Mouse (Mus musculus): ENCODE measurements at regions not wholly inside any gene's neighbourhood (a gene's known extent, or its start where the extent isn't known, plus 50 kb on each side); places are given as distances from the start of the nearest gene placed in this dataset.

- no peak overlapping the region for H3K4me2 ChIP-seq (replicated peaks; ENCODE audit: low read depth, low read length)
- no peak overlapping the region for H3K4me3 ChIP-seq (ENCODE audit: low read depth, low read length)
- no peaks in the 10 kb centered on the region for H3K36me3 ChIP-seq (ENCODE audit: control insufficient read depth, insufficient read depth, low read length)
- H3K27ac ChIP-seq (ENCODE audit: low read length) = no peak overlapping the region
- no peaks in the 10 kb centered on the region for H3K9me3 ChIP-seq (ENCODE audit: control insufficient read depth, low read depth, low read length)
- H3K27me3 ChIP-seq (ENCODE audit: control insufficient read depth, insufficient read depth, low read length) = no peaks in the 10 kb centered on the region
- WGBS = 31% methylated on average over 7 of the region's 7 CpGs
- no peak for ATAC-seq (ENCODE audit: insufficient number of reproducible peaks, insufficient read depth, low FRiP score, low read depth)
- peaks cover 6% of the 10 kb centered on the region; the same call in 1 of the 2 replicates for H3K4me1 ChIP-seq (ENCODE audit: control insufficient read depth, insufficient read depth, low read length)
- H3K9ac ChIP-seq (replicated peaks; ENCODE audit: low read depth, low read length) = no peak overlapping the region
Measured at GRCm38 (mm10) chr2:128217784-128218467, 92.1 kb downstream of the Bcl2l11 start.

GRCm38 (mm10) chr2:128218961-128219360 lies 93.1 kb downstream of the Bcl2l11 start:
- no peak overlapping the region for H3K4me3 ChIP-seq (ENCODE audit: low read depth, low read length)
- H3K4me1 ChIP-seq (ENCODE audit: control insufficient read depth, insufficient read depth, low read length) = peaks cover 6% of the 10 kb centered on the region; the same call in 1 of the 2 replicates
- H3K9ac ChIP-seq (replicated peaks; ENCODE audit: low read depth, low read length) = no peak overlapping the region
- no peaks in the 10 kb centered on the region for H3K27me3 ChIP-seq (ENCODE audit: control insufficient read depth, insufficient read depth, low read length)
- H3K4me2 ChIP-seq (replicated peaks; ENCODE audit: low read depth, low read length) = no peak overlapping the region
- WGBS = 64% methylated on average over 4 of the region's 4 CpGs
- no peaks in the 10 kb centered on the region for H3K9me3 ChIP-seq (ENCODE audit: control insufficient read depth, low read depth, low read length)
- H3K27ac ChIP-seq (ENCODE audit: low read length) = no peak overlapping the region
- H3K36me3 ChIP-seq (ENCODE audit: control insufficient read depth, insufficient read depth, low read length) = no peaks in the 10 kb centered on the region
- no peak for ATAC-seq (ENCODE audit: insufficient number of reproducible peaks, insufficient read depth, low FRiP score, low read depth)

GRCm38 (mm10) chr2:128221055-128221454 lies 95.2 kb downstream of the Bcl2l11 start:
- ATAC-seq (ENCODE audit: insufficient number of reproducible peaks, insufficient read depth, low FRiP score, low read depth) = no peak
- WGBS = 75% methylated on average over 1 of the region's 1 CpGs
- H3K4me2 ChIP-seq (replicated peaks; ENCODE audit: low read depth, low read length) = no peak overlapping the region
- H3K27ac ChIP-seq (ENCODE audit: low read length) = no peak overlapping the region
- peaks cover 6% of the 10 kb centered on the region; the same call in 1 of the 2 replicates for H3K4me1 ChIP-seq (ENCODE audit: control insufficient read depth, insufficient read depth, low read length)
- H3K9ac ChIP-seq (replicated peaks; ENCODE audit: low read depth, low read length) = no peak overlapping the region
- no peaks in the 10 kb centered on the region for H3K36me3 ChIP-seq (ENCODE audit: control insufficient read depth, insufficient read depth, low read length)
- H3K9me3 ChIP-seq (ENCODE audit: control insufficient read depth, low read depth, low read length) = no peaks in the 10 kb centered on the region
- H3K4me3 ChIP-seq (ENCODE audit: low read depth, low read length) = no peak overlapping the region
- no peaks in the 10 kb centered on the region for H3K27me3 ChIP-seq (ENCODE audit: control insufficient read depth, insufficient read depth, low read length)

- no peak overlapping the region for H3K27ac ChIP-seq (ENCODE audit: low read length)
- ATAC-seq (ENCODE audit: insufficient number of reproducible peaks, insufficient read depth, low FRiP score, low read depth) = no peak
- no peaks in the 10 kb centered on the region for H3K27me3 ChIP-seq (ENCODE audit: control insufficient read depth, insufficient read depth, low read length)
- no peak overlapping the region for H3K4me2 ChIP-seq (replicated peaks; ENCODE audit: low read depth, low read length)
- H3K36me3 ChIP-seq (ENCODE audit: control insufficient read depth, insufficient read depth, low read length) = no peaks in the 10 kb centered on the region
- WGBS = 92% methylated on average over 4 of the region's 4 CpGs
- peaks cover 6% of the 10 kb centered on the region; the same call in 1 of the 2 replicates for H3K4me1 ChIP-seq (ENCODE audit: control insufficient read depth, insufficient read depth, low read length)
- H3K9ac ChIP-seq (replicated peaks; ENCODE audit: low read depth, low read length) = no peak overlapping the region
- H3K9me3 ChIP-seq (ENCODE audit: control insufficient read depth, low read depth, low read length) = no peaks in the 10 kb centered on the region
- no peak overlapping the region for H3K4me3 ChIP-seq (ENCODE audit: low read depth, low read length)
Measured at GRCm38 (mm10) chr2:128221657-128222056, 95.8 kb downstream of the Bcl2l11 start.

- ATAC-seq (ENCODE audit: insufficient number of reproducible peaks, insufficient read depth, low FRiP score, low read depth) = no peak
- Histone ChIP-seq H3K27ac (ENCODE audit: low read length) (no peak overlapping the region), H3K27me3 (ENCODE audit: control insufficient read depth, insufficient read depth, low read length) (no peaks in the 10 kb centered on the region), H3K9ac (replicated peaks; ENCODE audit: low read depth, low read length) (no peak overlapping the region), H3K4me1 (ENCODE audit: control insufficient read depth, insufficient read depth, low read length) (no peaks in the 10 kb centered on the region), H3K9me3 (ENCODE audit: control insufficient read depth, low read depth, low read length) (no peaks in the 10 kb centered on the region), H3K4me2 (replicated peaks; ENCODE audit: low read depth, low read length) (no peak overlapping the region), H3K36me3 (ENCODE audit: control insufficient read depth, insufficient read depth, low read length) (no peaks in the 10 kb centered on the region), H3K4me3 (ENCODE audit: low read depth, low read length) (no peak overlapping the region)
- 93% methylated on average over 9 of the region's 9 CpGs for WGBS
Measured at GRCm38 (mm10) chr2:128226465-128227047, 100.7 kb downstream of the Bcl2l11 start.

- Histone ChIP-seq H3K4me1 (ENCODE audit: control insufficient read depth, insufficient read depth, low read length) (no peaks in the 10 kb centered on the region), H3K9ac (replicated peaks; ENCODE audit: low read depth, low read length) (no peak overlapping the region), H3K36me3 (ENCODE audit: control insufficient read depth, insufficient read depth, low read length) (no peaks in the 10 kb centered on the region), H3K9me3 (ENCODE audit: control insufficient read depth, low read depth, low read length) (no peaks in the 10 kb centered on the region), H3K27me3 (ENCODE audit: control insufficient read depth, insufficient read depth, low read length) (no peaks in the 10 kb centered on the region), H3K4me3 (ENCODE audit: low read depth, low read length) (no peak overlapping the region), H3K27ac (ENCODE audit: low read length) (no peak overlapping the region), H3K4me2 (replicated peaks; ENCODE audit: low read depth, low read length) (no peak overlapping the region)
- ATAC-seq (ENCODE audit: insufficient number of reproducible peaks, insufficient read depth, low FRiP score, low read depth) = no peak
- 87% methylated on average over 4 of the region's 4 CpGs for WGBS
Measured at GRCm38 (mm10) chr2:128229730-128230129, 103.9 kb downstream of the Bcl2l11 start.

GRCm38 (mm10) chr2:128230921-128231320 lies 105.1 kb downstream of the Bcl2l11 start:
- no peak for ATAC-seq (ENCODE audit: insufficient number of reproducible peaks, insufficient read depth, low FRiP score, low read depth)
- 88% methylated on average over 4 of the region's 4 CpGs for WGBS
- Histone ChIP-seq H3K27ac (ENCODE audit: low read length) (no peak overlapping the region), H3K9ac (replicated peaks; ENCODE audit: low read depth, low read length) (no peak overlapping the region), H3K4me2 (replicated peaks; ENCODE audit: low read depth, low read length) (no peak overlapping the region), H3K36me3 (ENCODE audit: control insufficient read depth, insufficient read depth, low read length) (no peaks in the 10 kb centered on the region), H3K4me1 (ENCODE audit: control insufficient read depth, insufficient read depth, low read length) (no peaks in the 10 kb centered on the region), H3K9me3 (ENCODE audit: control insufficient read depth, low read depth, low read length) (no peaks in the 10 kb centered on the region), H3K4me3 (ENCODE audit: low read depth, low read length) (no peak overlapping the region), H3K27me3 (ENCODE audit: control insufficient read depth, insufficient read depth, low read length) (no peaks in the 10 kb centered on the region)

GRCm38 (mm10) chr2:128231338-128231737 lies 105.5 kb downstream of the Bcl2l11 start:
- 87% methylated on average over 3 of the region's 3 CpGs for WGBS
- H3K4me1 ChIP-seq (ENCODE audit: control insufficient read depth, insufficient read depth, low read length) = no peaks in the 10 kb centered on the region
- H3K27me3 ChIP-seq (ENCODE audit: control insufficient read depth, insufficient read depth, low read length) = no peaks in the 10 kb centered on the region
- H3K9ac ChIP-seq (replicated peaks; ENCODE audit: low read depth, low read length) = no peak overlapping the region
- no peak for ATAC-seq (ENCODE audit: insufficient number of reproducible peaks, insufficient read depth, low FRiP score, low read depth)
- no peak overlapping the region for H3K4me3 ChIP-seq (ENCODE audit: low read depth, low read length)
- no peak overlapping the region for H3K27ac ChIP-seq (ENCODE audit: low read length)
- H3K36me3 ChIP-seq (ENCODE audit: control insufficient read depth, insufficient read depth, low read length) = no peaks in the 10 kb centered on the region
- H3K4me2 ChIP-seq (replicated peaks; ENCODE audit: low read depth, low read length) = no peak overlapping the region
- no peaks in the 10 kb centered on the region for H3K9me3 ChIP-seq (ENCODE audit: control insufficient read depth, low read depth, low read length)

GRCm38 (mm10) chr2:128232027-128232426 lies 106.2 kb downstream of the Bcl2l11 start:
- no peaks in the 10 kb centered on the region for H3K9me3 ChIP-seq (ENCODE audit: control insufficient read depth, low read depth, low read length)
- ATAC-seq (ENCODE audit: insufficient number of reproducible peaks, insufficient read depth, low FRiP score, low read depth) = no peak
- H3K4me2 ChIP-seq (replicated peaks; ENCODE audit: low read depth, low read length) = no peak overlapping the region
- 82% methylated on average over 3 of the region's 3 CpGs for WGBS
- no peaks in the 10 kb centered on the region for H3K36me3 ChIP-seq (ENCODE audit: control insufficient read depth, insufficient read depth, low read length)
- H3K27me3 ChIP-seq (ENCODE audit: control insufficient read depth, insufficient read depth, low read length) = no peaks in the 10 kb centered on the region
- no peaks in the 10 kb centered on the region for H3K4me1 ChIP-seq (ENCODE audit: control insufficient read depth, insufficient read depth, low read length)
- no peak overlapping the region for H3K27ac ChIP-seq (ENCODE audit: low read length)
- no peak overlapping the region for H3K4me3 ChIP-seq (ENCODE audit: low read depth, low read length)
- no peak overlapping the region for H3K9ac ChIP-seq (replicated peaks; ENCODE audit: low read depth, low read length)

Measured in stomach, embryonic 14.5 days (tissue).